Mouse (Mus musculus): ENCODE measurements at regions not wholly inside any gene's neighbourhood (a gene's known extent, or its start where the extent isn't known, plus 50 kb on each side); places are given as distances from the start of the nearest gene placed in this dataset.

GRCm38 (mm10) chr5:74132671-74133070, 62.4 kb upstream of the Rasl11b start:
- H3K27ac ChIP-seq (ENCODE audit: insufficient read depth, low read depth, low read length, poor library complexity, severe bottlenecking) = no peak overlapping the region
- TF ChIP-seq CHD2 (IDR thresholded peaks at IDR 0.05; ENCODE audit: low read depth, low read length) (no peak), ZNF384 (IDR thresholded peaks at IDR 0.05; ENCODE audit: low read depth, low read length) (no peak), HCFC1 (IDR thresholded peaks at IDR 0.05; ENCODE audit: borderline replicate concordance, insufficient read depth, low read length) (no peak), MAFK (IDR thresholded peaks at IDR 0.05; ENCODE audit: insufficient read depth, low read depth, low read length) (no peak), ZC3H11A (IDR thresholded peaks at IDR 0.05; ENCODE audit: borderline replicate concordance, low read depth, low read length) (no peak)

GRCm38 (mm10) chr5:74136377-74136776, 58.7 kb upstream of the Rasl11b start:
- Histone ChIP-seq H3K4me1 (ENCODE audit: control insufficient read depth in 2 of 2, insufficient read depth in 2 of 2, low read length in 2 of 2, poor library complexity in 1 of 2) (no peaks in the 10 kb centered on the region), H3K9ac (ENCODE audit: insufficient read depth, low read depth, low read length, poor library complexity, severe bottlenecking) (no peak overlapping the region), H3K9me3 (ENCODE audit: control insufficient read depth, insufficient read depth, low read depth, low read length) (no peaks in the 10 kb centered on the region), H3K36me3 (ENCODE audit: control insufficient read depth, insufficient read depth, low read length, poor library complexity, severe bottlenecking) (no peaks in the 10 kb centered on the region), H3K27ac (ENCODE audit: insufficient read depth, low read depth, low read length, poor library complexity, severe bottlenecking) (no peak overlapping the region), H3K4me3 (ENCODE audit: insufficient read depth in 1 of 2, low read depth in 1 of 2, low read length in 2 of 2, poor library complexity in 1 of 2, severe bottlenecking in 1 of 2) (no peak overlapping the region)
- TF ChIP-seq HCFC1 (IDR thresholded peaks at IDR 0.05; ENCODE audit: borderline replicate concordance, insufficient read depth, low read length) (no peak), ZC3H11A (IDR thresholded peaks at IDR 0.05; ENCODE audit: borderline replicate concordance, low read depth, low read length) (no peak), ZNF384 (IDR thresholded peaks at IDR 0.05; ENCODE audit: low read depth, low read length) (no peak), MAFK (IDR thresholded peaks at IDR 0.05; ENCODE audit: insufficient read depth, low read depth, low read length) (no peak), CHD2 (IDR thresholded peaks at IDR 0.05; ENCODE audit: low read depth, low read length) (no peak)
- no peak for DNase-seq (ENCODE audit: low read depth, low spot score)
- in situ Hi-C loops (cut with MboI; ENCODE audit: low sequenced_read_pairs in 2 of 2, unreplicated experiment in 2 of 2) = no loop called here

More at GRCm38 (mm10) chr5:74132671-74133070, 62.4 kb upstream of the Rasl11b start:
- DNase-seq (ENCODE audit: low read depth, low spot score) = no peak
- Histone ChIP-seq H3K9ac (ENCODE audit: insufficient read depth, low read depth, low read length, poor library complexity, severe bottlenecking) (no peak overlapping the region), H3K4me3 (ENCODE audit: insufficient read depth in 1 of 2, low read depth in 1 of 2, low read length in 2 of 2, poor library complexity in 1 of 2, severe bottlenecking in 1 of 2) (no peak overlapping the region), H3K36me3 (ENCODE audit: control insufficient read depth, insufficient read depth, low read length, poor library complexity, severe bottlenecking) (no peaks in the 10 kb centered on the region), H3K9me3 (ENCODE audit: control insufficient read depth, insufficient read depth, low read depth, low read length) (no peaks in the 10 kb centered on the region), H3K4me1 (ENCODE audit: control insufficient read depth in 2 of 2, insufficient read depth in 2 of 2, low read length in 2 of 2, poor library complexity in 1 of 2) (no peaks in the 10 kb centered on the region)
- in situ Hi-C loops (cut with MboI; ENCODE audit: low sequenced_read_pairs in 2 of 2, unreplicated experiment in 2 of 2) = no loop called here

- Histone ChIP-seq H3K36me3 (ENCODE audit: control insufficient read depth, insufficient read depth, low read length, poor library complexity, severe bottlenecking) (no peaks in the 10 kb centered on the region), H3K9ac (ENCODE audit: insufficient read depth, low read depth, low read length, poor library complexity, severe bottlenecking) (no peak overlapping the region), H3K27ac (ENCODE audit: insufficient read depth, low read depth, low read length, poor library complexity, severe bottlenecking) (no peak overlapping the region), H3K4me3 (ENCODE audit: insufficient read depth in 1 of 2, low read depth in 1 of 2, low read length in 2 of 2, poor library complexity in 1 of 2, severe bottlenecking in 1 of 2) (no peak overlapping the region), H3K4me1 (ENCODE audit: control insufficient read depth in 2 of 2, insufficient read depth in 2 of 2, low read length in 2 of 2, poor library complexity in 1 of 2) (no peaks in the 10 kb centered on the region), H3K9me3 (ENCODE audit: control insufficient read depth, insufficient read depth, low read depth, low read length) (no peaks in the 10 kb centered on the region)
- DNase-seq (ENCODE audit: low read depth, low spot score) = no peak
- TF ChIP-seq MAFK (IDR thresholded peaks at IDR 0.05; ENCODE audit: insufficient read depth, low read depth, low read length) = no peak
- no peak for TF ChIP-seq CHD2 (IDR thresholded peaks at IDR 0.05; ENCODE audit: low read depth, low read length)
- TF ChIP-seq ZC3H11A (IDR thresholded peaks at IDR 0.05; ENCODE audit: borderline replicate concordance, low read depth, low read length) = no peak
- TF ChIP-seq ZNF384 (IDR thresholded peaks at IDR 0.05; ENCODE audit: low read depth, low read length) = no peak
- TF ChIP-seq HCFC1 (IDR thresholded peaks at IDR 0.05; ENCODE audit: borderline replicate concordance, insufficient read depth, low read length) = no peak
- in situ Hi-C loops (cut with MboI; ENCODE audit: low sequenced_read_pairs in 2 of 2, unreplicated experiment in 2 of 2) = no loop called here
These were observed 58.1 kb upstream of the Rasl11b start for GRCm38 (mm10) chr5:74136868-74137439.

GRCm38 (mm10) chr5:74143994-74144393, 51.1 kb upstream of the Rasl11b start:
- no peaks in the 10 kb centered on the region for H3K9me3 ChIP-seq (ENCODE audit: control insufficient read depth, insufficient read depth, low read depth, low read length)
- no peak for DNase-seq (ENCODE audit: low read depth, low spot score)
- H3K9ac ChIP-seq (ENCODE audit: insufficient read depth, low read depth, low read length, poor library complexity, severe bottlenecking) = no peak overlapping the region
- TF ChIP-seq ZNF384 (IDR thresholded peaks at IDR 0.05; ENCODE audit: low read depth, low read length) (no peak), ZC3H11A (IDR thresholded peaks at IDR 0.05; ENCODE audit: borderline replicate concordance, low read depth, low read length) (no peak), MAFK (IDR thresholded peaks at IDR 0.05; ENCODE audit: insufficient read depth, low read depth, low read length) (no peak), HCFC1 (IDR thresholded peaks at IDR 0.05; ENCODE audit: borderline replicate concordance, insufficient read depth, low read length) (no peak), CHD2 (IDR thresholded peaks at IDR 0.05; ENCODE audit: low read depth, low read length) (no peak)
- no peaks in the 10 kb centered on the region for H3K36me3 ChIP-seq (ENCODE audit: control insufficient read depth, insufficient read depth, low read length, poor library complexity, severe bottlenecking)
- H3K27ac ChIP-seq (ENCODE audit: insufficient read depth, low read depth, low read length, poor library complexity, severe bottlenecking) = no peak overlapping the region
- no peaks in the 10 kb centered on the region for H3K4me1 ChIP-seq (ENCODE audit: control insufficient read depth in 2 of 2, insufficient read depth in 2 of 2, low read length in 2 of 2, poor library complexity in 1 of 2)
- no peak overlapping the region for H3K4me3 ChIP-seq (ENCODE audit: insufficient read depth in 1 of 2, low read depth in 1 of 2, low read length in 2 of 2, poor library complexity in 1 of 2, severe bottlenecking in 1 of 2)
- in situ Hi-C loops (cut with MboI; ENCODE audit: low sequenced_read_pairs in 2 of 2, unreplicated experiment in 2 of 2) = no loop called here

Measured in ES-E14 (cell line).